Mouse (Mus musculus): Measurements from ENCODE around the gene Ube2g2.
A peak's percentile ranks its signal among the peaks of the same experiment; 100 is the strongest.

The Ube2g2 gene

DNA sequence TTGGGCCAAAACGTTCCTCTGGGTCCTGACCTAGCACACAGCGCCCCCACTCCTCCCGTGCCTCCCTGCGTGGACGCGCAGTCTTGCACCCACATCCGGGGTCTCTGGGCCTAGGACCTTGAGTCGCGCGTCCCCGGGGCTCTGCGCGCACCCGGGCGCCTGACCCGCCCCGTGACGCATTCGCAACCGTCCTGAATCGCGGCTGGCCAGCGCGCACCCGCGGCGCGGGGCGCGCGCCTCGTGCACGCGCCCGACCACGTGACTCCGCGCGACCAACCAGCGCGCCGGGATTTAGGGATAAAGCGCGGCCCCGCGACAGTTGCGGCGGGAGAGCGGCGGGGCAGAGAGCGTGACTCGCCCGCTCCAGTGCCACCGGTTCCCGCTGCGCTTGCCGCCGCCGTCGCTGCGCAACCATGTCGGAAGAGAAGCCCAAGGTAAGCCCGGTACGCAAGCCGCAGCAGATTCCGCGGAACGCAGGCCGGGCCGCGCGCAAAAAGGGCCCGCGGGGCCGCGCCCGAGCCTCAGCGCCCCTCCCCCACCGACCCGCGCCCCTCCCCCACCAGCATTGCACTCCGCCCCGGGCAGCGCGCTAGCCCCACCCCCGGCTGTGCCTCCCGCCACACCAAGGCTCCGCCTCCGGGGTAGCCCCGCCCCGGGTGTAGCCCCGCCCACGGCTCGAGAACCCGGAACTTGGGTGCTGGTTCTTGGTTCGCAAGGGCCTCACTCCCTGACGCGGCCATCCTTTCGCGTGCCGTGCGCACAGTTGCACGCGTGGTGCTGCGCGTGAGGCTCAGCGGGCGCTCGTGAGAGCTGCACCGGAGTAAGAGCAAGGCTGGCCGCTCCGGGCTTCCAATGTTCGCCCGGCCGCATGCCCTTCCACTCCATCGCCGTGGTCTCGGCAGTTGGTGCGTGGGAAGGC, 15.9 kb upstream of the Ube2g2 start, which contains the start of the genes Sumo3 and Gm49325:
Gene Sumo3, plus strand, starts transcription at position 190 of the 919 bp plus-strand sequence.
Gene Gm49325, plus strand, starts transcription at position 290 of the 919 bp plus-strand sequence.
- DNase-seq (ENCODE audit: low read depth in 1 of 2, low spot score in 2 of 2) = peak; percentile 98 to 100

DNA sequence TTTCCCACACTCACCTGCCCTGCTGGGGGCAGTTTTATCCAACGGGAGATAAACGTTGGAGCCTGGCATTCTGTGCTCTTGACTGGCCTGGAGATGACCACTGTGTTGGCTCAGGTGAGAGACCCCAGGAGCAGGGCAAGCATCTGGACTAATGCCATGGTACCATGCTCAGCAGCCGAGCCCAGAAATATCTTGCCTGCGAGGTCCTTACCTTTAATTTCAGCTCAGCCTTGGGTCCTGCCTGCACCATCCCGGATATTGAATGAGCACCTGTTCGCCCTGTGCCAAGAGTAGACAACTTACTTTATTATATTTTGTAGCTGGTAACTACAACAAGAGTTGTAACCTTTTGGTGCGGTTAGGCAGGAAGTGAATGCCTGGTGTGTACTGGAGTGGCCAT, 15.2 kb upstream of the Ube2g2 start:
- peak in 1 of 2 experiments; percentile 18 for DNase-seq (ENCODE audit: low read depth in 1 of 2, low spot score in 2 of 2)

- no peak for DNase-seq (ENCODE audit: low read depth in 1 of 2, low spot score in 2 of 2)
Measured at GRCm38 (mm10) chr10:77607441-77607840, 14.6 kb upstream of the Ube2g2 start.

DNA sequence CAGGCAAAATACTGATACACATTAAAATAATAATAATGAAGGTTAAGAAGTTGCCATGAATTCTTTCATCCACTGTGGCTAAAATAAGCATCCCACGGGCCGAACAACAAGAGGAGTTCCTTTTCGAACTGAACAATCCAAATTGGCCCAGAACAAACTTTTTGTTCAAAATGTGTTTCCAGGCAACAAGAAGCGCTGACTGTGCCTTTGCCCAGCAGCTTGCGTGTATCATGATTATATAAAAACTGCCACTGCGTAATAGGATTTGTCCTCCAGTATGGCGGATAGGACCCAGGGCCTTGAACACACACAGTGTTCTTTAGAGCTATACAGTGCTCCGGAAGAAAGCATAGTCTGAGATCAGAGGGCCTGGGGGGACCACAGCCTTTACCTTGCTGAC, 13.5 kb upstream of the Ube2g2 start:
- DNase-seq (ENCODE audit: low read depth in 1 of 2, low spot score in 2 of 2) = no peak

GRCm38 (mm10) chr10:77610221-77610961, 11.7 kb upstream of the Ube2g2 start:
- DNase-seq (ENCODE audit: low read depth in 1 of 2, low spot score in 2 of 2) = no peak

DNA sequence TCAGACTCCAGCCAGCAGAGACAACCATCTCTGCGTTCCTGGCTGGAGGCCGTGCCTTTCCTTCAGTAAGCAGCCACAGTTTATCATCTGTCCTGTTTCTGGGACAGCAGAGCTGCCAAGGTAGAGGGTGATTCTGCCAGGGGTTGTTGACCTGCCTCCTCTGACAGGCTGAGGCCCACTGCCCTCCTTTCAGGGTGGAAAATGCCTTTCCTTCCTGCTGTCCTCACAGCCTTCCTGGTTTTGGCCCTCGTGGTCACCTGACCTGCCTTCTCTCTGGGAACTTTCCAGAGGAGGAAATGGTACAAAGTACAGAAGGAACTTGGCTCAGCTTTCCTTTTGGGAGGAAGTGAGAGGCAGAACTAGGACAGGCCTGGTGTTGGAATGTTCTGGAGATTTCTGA, 8.7 kb upstream of the Ube2g2 start:
- no peak for DNase-seq (ENCODE audit: low read depth in 1 of 2, low spot score in 2 of 2)

DNA sequence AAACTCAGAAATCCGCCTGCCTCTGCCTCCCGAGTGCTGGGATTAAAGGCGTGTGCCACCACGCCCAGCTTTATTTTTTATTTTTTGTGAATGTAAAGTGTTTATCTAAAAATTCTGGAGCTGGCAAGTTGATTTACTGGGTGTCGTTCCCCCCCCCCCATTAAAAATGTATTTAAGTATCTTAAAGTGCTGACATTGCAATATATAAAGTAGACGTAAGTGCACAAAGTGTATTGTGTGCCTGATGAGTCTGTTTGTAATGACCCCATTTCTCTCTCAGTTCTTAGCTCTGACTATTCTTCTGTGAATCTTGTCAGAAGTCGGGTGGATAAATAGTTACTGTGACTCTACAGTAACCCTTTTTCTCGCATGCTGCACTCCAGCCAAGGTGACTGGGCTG, 6.4 kb upstream of the Ube2g2 start:
- DNase-seq (ENCODE audit: low read depth in 1 of 2, low spot score in 2 of 2) = no peak

- DNase-seq (ENCODE audit: low read depth in 1 of 2, low spot score in 2 of 2) = no peak
Measured at GRCm38 (mm10) chr10:77616166-77616565, 5.9 kb upstream of the Ube2g2 start.

- DNase-seq (ENCODE audit: low read depth in 1 of 2, low spot score in 2 of 2) = no peak
Measured at GRCm38 (mm10) chr10:77616926-77617325, 5.1 kb upstream of the Ube2g2 start.

- DNase-seq (ENCODE audit: low read depth in 1 of 2, low spot score in 2 of 2) = no peak
Measured at GRCm38 (mm10) chr10:77621546-77621945, 529 bp upstream of the Ube2g2 start.

DNA sequence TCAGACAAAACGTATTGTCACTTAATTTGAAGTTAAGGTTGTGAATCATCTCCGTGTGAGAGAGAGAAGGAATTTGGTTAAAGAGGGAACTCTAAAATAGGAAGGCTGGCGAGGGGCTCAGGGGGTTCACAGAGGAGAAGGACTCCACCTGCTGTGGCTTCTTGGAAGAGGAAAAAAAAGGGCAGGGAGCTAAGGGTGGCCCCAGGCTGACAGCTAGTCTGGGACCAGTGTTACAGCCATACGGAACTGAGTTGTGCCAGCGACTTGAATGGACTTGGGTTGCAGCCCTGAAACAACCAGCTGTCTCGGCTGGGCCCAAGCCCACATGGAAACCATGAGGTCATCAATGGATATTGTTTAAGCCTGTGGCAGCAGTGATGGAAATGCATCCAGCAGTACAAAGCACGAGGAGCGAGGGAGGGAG, 1.0 kb downstream of the Ube2g2 start:
- DNase-seq (ENCODE audit: low read depth in 1 of 2, low spot score in 2 of 2) = no peak

- no peak for DNase-seq (ENCODE audit: low read depth in 1 of 2, low spot score in 2 of 2)
Measured at GRCm38 (mm10) chr10:77623639-77624400, 1.7 kb downstream of the Ube2g2 start.

- no peak for DNase-seq (ENCODE audit: low read depth in 1 of 2, low spot score in 2 of 2)
Measured at GRCm38 (mm10) chr10:77624570-77624995, 2.5 kb downstream of the Ube2g2 start.

GRCm38 (mm10) chr10:77626036-77626435, 4.0 kb downstream of the Ube2g2 start:
- no peak for DNase-seq (ENCODE audit: low read depth in 1 of 2, low spot score in 2 of 2)

GRCm38 (mm10) chr10:77626591-77626990, 4.5 kb downstream of the Ube2g2 start:
- no peak for DNase-seq (ENCODE audit: low read depth in 1 of 2, low spot score in 2 of 2)

DNA sequence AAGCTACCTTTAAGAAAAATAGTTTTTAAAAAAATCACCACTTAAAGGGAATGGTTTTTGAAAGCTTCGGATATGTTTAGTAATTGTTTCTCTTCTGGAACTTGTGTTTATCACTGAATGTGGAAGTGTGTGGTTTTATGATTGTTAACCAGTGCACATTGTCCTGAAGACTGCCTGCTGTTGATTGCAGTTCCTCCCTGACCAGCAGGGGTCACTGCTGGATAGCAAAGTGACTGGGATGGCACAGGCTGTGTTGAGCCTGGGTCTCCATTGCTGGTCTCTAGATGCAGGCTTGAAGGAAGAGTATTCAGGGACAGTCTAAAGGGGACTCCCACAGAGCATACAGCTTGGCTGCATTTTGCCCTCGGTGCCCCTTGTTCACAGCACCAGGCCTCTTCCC, 5.4 kb downstream of the Ube2g2 start:
- DNase-seq (ENCODE audit: low read depth in 1 of 2, low spot score in 2 of 2) = peak; percentile 34 to 62

DNA sequence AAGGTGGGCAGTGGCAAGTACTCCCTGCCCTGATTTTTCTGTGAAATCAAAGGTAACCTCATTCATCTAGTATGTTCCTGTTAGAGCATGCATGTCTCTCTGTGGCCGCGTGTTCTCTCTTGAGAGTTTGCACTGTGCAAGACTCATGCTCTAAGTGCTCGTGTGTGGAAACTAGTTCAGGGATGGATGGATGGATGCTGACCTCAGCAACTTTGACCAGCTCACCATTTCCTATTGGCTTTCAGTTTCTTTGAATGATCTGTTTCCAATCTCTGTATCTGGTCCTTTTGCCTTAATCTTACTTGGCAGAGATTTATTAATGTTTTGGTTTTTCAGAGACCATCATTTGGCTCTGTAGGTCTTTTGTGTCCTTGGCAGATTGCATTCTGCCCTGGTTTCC, 7.1 kb downstream of the Ube2g2 start:
- no peak for DNase-seq (ENCODE audit: low read depth in 1 of 2, low spot score in 2 of 2)

DNA sequence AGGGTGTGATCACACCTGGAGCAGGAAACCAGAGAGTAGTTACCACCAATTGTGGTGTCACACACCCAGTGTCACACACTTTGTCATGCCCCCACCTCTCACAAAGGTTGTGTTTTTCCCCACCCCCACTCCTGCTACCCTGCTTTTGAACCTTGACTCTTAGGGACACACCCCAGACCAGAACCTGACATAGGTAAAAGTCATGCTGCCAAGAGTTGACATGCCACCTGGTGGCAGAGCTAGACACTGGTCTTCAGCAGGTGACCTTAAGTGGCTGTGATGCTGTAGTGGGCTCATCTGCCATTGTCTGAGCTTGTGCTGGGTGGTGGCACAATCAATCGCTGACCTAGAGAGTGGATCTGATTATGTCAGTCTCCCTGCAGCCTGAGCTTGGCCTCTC, 7.9 kb downstream of the Ube2g2 start:
- DNase-seq (ENCODE audit: low read depth in 1 of 2, low spot score in 2 of 2) = no peak

- no peak for DNase-seq (ENCODE audit: low read depth in 1 of 2, low spot score in 2 of 2)
Measured at GRCm38 (mm10) chr10:77634016-77634415, 11.9 kb downstream of the Ube2g2 start.

DNA sequence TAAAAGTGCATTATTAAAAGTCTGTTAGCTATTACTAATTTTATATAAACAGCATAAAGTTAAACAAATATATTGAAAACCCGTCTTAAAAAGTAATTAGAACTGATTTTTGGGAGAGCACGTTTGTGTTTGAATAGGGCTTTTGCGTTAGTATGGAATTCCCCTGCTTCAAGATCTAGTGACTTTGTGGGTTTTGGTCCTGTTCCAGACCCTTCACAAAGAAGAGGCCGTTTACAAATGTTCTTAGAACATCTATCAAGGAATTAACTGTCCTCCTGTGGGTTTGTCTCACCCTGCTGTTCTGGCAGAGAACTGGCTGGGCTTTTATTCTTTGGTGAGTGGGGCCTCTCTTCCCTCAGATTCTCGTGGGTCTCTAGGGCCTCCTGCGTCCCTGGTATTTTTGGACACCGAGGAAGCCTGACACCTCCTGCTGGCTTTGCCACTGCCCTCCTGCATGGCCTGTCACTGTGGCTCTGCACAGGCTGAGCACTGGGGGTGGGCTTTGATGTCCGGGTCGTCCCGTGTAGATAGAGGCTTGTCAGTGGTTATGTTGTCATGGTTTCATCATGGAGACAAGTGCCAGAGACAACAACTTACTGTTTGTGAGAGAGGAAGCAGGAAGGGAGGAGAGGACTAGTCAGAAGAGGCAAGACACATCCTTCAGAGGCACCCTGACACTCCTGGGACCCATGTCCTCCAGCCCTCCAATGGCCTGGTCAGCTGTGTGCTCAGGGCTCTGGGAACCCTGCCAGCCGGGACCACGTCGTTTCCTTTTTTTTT, 12.6 kb downstream of the Ube2g2 start:
- no peak for DNase-seq (ENCODE audit: low read depth in 1 of 2, low spot score in 2 of 2)

Data from monocyte, adult 2 months (primary cell).